Mouse (Mus musculus) retina, postnatal 1 day (tissue): Measurements from ENCODE around the gene Slc39a11.
"Not testable (repeated sequence)": the region's sequence is repeated elsewhere in the genome, so short reads cannot be mapped to it uniquely, and the experiment has no call there.

Experiments used
- DNase-seq: peaks from one replicate; pipeline ENCODE4 v3.0.0-alpha.2; 2012

Gene Slc39a11

DNA sequence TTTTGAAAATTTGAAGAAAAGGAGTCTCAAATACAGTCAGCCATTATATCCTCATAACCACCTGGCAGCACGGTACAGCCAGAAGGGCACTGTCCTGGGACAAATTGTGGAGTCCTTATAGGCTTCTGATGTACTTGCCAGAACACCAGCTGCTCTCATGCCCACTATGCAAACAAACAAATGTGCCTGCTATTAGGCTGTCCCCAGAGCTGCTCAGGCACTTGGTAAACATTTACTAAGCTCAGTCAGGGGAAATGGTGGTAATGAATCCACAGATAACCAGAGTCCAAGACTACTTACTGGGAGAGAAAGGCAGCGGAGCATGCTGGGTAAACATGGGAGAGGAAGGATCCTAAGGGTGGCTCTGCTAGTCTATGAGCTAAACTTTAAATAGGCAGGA lies 17.2 kb upstream of the Slc39a11 start:
- no peak for DNase-seq

DNA sequence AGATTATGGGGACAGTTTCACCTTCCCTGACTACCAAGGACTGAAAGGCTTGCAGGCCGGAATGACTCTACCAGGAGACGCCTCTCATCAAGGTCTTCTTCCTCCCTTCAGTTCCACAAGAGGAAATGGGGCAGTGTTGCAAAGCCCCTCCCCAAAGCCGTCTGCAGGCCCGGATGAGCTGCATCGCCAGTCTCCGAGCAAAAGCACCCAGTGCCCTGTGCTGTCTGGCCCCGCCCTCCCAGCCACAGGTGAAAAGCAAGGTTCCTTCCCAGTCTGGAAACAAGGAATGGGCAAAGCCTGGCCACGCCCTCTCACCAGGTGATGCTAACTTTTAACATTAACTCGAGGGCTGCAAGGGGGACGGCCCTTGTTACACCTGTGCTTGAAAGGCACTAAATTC lies 16.8 kb upstream of the Slc39a11 start:
- DNase-seq, result no peak

DNA sequence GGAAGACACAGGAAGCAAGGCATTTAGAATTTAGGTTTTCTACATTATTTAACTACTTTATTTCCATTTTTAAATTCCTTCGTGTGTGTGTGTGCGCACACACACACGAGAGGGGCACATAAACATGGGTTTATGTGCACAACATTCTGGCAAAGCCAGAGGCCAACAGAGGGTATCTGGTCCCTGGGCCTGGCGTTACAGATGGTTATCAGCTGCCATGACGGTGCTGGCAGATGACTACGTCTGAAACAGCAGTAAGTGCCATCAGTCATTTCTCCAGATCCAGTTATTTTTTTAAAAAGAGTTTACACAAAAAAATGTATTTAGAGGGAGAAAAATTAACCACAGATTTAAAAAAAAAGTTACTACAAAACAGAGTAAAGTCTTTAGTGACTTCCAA lies 16.3 kb upstream of the Slc39a11 start:
- no peak for DNase-seq

DNA sequence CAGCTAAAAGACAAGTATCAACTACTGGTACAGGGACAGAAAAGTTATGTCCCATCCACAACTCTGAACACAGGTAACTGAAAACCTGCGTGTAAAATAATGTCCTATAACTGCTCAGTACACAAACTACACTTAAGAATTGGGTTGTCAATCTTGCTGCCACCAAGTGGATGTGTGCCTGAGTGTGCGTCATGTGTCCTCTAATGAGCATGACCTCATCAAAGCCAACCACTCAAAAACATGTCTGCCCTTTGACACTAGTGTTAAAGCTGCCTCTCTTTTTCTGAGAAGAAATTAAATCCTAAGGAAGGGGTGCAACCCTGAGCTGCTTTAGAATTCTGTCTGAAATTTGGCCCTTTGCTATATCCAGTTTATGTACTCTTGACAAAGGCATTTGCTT lies 14.4 kb upstream of the Slc39a11 start:
- DNase-seq, result no peak

DNA sequence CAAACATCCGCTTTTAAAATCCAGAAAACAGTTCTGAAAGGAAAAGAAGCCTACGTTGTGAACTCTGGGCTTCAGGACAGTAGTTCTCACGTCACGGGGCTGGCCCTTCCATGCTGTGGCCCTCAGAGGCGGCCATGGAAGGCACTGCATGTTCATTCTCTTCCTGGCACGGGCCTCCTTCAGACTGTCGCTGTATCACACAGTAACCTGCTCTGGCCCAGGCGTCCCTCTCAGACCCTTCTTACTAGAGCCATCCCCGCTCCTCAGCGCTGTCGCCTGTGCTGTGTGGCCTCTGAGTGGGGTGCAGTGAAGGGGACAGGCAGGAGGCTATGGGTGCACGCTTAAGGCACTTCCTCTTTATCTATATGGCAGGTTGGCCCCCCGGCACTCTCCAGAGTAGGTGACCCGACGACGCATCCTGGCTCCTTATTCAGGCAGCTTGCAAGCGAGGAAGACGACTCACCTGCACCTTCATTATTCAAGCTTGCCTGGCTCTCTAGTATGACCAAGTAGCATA lies 12.0 kb upstream of the Slc39a11 start:
- DNase-seq, result no peak

DNA sequence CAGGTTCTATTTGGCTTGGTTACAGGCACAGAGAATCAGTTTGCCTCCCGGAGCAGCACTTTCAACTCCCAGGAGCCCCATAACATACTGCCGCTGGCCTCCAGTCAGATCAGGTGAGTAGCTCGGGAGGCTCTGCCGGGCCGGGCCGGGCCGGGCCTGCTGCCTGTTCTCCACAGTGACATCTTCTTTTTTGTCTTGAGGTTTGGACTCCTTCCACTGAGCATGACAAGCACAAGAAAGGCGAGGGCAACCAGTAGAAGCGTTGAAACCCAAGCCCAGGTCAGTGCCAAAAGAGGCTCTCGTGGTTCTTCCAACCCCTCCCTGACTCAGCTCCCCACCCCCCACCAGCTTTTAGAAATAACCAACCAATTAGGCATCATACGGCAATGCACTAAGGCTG lies 11.1 kb upstream of the Slc39a11 start:
- DNase-seq, result no peak

DNA sequence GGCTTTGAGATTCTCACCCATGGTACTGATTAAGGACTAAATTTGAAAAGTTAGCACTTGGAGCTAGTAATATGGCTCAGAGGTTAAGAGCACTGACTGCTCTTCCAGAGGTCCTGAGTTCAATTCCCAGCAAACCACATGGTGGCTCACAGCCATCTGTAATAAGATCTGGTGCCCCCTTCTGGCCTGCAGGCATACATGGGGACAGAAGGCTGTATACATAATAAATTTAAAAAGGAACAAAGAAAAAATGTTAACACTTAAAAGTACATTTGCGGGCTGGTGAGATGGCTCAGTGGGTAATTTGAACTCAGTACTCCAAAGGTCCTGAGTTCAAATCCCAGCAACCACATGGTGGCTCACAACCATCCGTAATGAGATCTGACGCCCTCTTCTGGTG lies 10.3 kb upstream of the Slc39a11 start:
- DNase-seq, result not testable (repeated sequence)

DNA sequence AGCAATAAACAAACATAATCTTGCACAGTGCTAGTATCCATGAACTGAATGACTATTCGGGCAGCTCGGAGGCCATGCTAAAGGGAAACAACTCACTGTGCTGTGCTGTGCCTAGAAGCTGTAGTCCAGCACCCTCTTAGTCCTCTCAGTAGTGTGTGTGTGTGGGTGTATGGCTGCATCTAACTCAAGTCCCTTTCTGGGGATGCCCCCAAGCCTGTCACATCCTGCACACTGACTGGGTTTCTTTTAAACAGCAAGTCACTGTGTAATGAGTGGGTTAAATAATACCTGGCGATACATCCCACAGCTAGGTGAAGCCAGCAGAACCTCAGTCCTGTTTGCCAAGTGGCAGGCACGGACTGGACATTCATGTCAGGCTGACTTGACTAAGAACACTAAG lies 8.9 kb upstream of the Slc39a11 start:
- DNase-seq, result no peak

DNA sequence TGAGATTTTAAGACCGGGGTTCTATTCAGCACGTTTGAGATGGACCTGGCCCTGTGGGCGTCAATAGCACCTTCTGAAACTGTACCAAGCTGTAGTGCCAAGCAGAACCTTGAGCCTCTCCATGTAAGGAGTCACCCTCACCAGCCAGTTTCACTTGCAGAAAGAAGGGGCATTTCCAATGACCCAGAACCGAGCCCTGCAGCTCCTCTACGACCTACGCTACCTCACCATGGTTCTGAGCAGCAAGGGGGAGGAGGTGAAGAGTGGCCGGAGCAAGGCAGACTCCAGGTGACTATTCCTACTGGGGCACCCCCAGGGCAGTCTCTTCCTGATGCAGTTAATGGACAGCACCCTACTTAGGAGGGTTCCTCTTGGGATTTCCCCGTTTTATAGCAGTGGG lies 8.4 kb upstream of the Slc39a11 start:
- DNase-seq, result no peak

DNA sequence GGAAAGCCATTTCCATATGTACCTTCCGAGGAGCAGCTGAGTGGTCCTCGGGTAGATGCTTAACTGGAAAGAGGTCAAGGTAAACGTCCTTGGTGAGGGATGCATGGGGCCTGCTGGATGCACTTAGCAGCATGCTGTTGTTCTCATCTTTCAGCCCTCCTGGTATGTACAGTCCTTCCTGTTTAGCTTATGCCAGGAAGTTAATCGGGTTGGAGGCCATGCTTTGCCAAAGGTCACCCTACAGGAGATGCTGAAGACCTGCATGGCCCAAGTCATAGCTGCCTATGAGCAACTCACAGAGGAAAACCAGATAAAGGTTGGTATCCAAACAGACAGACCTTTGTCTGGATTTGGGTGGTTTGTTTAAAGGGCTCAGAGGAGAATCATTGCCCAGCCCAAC lies 7.3 kb upstream of the Slc39a11 start:
- no peak for DNase-seq

DNA sequence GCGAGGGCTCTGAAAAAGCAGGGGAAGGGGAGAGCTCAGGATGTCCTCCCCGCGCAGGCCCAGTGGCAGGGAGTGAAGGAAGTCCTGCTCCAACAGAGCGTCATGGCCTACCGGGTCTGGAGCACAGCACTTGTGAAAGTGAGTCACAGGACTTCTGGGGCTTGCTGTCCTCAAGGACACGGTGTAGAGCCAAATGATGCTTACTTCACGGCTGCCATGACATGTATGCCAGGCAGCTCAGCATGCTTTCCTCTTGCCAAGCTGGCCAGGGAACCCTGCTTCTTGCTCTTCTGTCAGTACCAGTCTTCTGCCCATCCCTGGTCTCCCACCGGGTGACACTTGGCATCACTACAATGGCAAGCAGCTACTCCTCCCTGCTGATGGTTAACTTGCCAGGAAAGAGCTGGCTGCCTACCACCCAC lies 6.6 kb upstream of the Slc39a11 start:
- DNase-seq, result no peak

DNA sequence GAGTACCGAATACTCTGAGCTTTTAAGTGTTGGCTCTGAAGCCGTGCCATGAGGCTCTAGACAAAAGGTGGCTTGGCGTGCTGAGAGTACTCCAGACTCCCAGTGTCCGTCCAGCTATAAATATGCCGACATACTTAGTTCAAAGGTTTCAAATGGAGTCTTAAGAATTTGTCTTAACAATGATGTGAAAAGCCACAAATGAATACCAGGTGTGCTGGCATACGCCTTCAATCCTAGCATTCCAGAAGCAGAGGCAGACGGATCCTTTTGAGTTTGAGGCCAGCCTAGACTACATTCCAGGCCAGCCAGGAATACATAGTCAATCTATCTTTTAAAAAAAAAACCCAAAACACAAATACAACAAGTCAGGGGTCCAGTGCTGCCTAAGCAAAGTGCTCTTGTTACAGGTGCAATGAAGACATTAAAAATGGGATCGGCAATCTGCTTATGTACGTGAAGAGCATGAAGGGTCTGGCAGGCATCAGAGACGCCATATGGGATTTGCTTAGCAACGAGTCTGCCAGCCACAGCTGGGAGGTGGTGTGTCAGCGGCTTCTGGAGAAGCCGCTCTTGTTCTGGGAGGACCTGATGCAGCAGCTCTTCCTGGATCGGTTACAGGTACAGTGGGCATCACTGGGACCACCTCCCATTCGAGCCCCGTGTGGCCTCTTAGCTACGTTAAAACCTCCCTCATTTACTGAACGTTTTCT lies 4.8 kb upstream of the Slc39a11 start:
- no peak for DNase-seq

DNA sequence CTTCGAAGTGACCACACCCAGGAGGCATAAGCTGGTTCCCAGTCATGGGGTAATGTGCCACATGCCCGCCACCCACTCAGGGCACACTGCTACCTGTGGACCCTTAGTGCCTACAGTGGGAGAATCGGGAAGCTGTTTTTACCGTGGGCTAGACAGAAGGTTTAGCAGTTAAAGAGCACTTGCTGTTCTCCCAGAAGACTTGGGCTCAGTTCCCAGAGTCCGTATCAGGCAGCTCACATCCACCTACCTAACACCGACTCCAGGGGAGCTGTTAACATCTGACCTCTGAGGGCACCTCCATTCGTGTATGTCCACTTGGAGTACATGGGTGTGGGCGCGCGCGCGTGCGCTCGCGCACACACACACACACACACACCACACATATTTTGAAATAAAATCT lies 4.2 kb upstream of the Slc39a11 start:
- no peak for DNase-seq

DNA sequence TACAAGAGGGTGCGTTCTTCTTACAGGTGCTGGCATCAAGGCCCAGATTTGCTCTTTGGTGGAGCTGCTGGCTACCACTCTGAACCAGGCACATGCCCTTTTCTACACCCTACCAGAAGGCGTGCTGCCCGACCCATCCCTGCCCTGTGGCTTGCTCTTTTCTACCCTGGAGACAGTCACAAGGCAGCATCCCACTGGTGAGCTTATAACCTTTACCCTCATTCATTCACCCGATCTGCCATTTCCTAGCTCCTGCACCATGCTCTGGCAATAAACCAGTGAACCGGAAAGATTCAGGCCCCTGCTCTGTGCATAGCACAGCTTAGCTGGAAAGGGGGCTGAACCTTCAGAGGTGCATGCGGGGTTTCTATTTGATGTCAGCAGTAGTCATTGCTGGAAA lies 2.6 kb upstream of the Slc39a11 start:
- no peak for DNase-seq

DNA sequence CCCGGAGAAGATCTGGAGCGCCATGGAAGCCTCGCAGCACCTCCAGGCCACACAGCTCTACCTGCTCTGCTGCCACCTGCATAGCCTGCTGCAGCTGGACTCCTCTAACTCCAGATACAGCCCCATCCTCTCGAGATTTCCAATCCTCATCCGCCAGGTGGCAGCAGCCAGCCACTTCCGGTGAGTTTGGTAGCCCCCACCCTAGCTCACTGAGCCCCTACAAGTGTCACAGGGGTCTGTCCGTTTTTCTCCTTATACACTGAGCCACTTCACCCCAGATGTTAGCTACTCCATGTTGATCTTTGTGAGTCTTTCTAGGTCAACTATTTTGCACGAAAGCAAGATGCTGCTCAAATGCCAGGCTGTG lies 2.0 kb upstream of the Slc39a11 start:
- peak; percentile 78 for DNase-seq

DNA sequence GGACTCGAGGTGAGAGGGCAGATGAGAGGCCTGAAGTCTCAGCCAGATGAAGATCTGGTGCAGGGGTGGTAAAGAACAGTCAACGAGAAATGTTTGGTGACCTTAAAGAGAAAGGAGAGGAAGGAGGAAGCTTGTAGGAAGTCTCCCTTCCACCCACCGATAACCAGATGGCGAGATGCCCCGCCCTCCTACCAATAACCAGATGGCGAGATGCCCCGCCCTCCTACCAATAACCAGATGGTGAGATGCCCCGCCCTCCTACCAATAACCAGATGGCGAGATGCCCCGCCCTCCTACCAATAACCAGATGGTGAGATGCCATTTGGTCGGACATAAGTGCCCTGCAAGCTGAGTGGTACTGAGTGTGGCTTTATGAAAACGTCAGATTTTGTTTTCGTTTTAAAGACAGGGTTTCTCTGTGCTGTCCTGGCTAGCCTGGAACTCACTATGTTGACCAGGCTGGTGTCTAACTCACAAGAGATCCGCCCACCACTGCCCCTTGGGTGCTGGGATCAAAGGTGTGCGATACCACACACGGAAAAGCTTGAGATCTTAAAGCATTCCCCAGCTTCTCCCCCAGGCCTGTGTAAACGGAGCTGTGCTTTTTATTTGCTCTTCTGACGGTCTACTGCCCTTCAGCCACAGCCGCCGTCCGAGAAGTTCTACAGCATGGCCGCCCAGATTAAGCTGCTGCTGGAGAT lies 1.5 kb upstream of the Slc39a11 start:
- peak; percentile 23 for DNase-seq

DNA sequence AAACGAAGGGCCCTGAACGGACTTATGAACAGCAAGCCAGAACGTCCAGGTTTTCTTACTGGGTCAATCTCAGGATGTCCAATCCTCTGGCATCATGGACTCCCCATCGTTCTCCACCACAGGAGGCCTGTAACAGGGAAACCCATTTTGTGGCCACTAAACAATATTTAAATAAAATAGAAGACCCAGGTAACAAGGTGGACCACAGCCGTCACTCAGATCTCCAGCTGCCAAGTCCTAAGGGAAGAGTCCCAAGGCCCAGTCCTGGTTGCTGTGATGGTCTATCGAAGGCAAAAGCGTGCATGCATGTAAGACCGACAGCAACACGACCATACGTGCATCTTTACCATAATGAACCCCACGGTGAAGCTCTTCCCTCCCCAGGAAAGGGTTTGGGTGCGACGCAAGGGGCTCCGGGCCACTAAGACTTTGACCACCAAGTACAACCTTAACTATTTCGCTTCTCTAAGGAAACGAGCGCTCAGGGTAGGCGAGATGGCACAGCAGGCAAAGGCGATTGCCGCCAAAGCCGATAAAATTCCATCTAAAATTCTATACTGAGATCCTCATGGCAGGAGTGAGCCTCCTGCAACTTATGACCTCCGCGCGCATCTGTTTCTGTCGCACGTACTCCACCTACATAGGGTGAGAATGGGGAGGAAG lies 1.1 kb downstream of the Slc39a11 start, which contains the start of gene Cog1:
TSS of gene Cog1 (plus strand) at position 480 of the 663 bp plus-strand sequence.
- peak; percentile 11 for DNase-seq

DNA sequence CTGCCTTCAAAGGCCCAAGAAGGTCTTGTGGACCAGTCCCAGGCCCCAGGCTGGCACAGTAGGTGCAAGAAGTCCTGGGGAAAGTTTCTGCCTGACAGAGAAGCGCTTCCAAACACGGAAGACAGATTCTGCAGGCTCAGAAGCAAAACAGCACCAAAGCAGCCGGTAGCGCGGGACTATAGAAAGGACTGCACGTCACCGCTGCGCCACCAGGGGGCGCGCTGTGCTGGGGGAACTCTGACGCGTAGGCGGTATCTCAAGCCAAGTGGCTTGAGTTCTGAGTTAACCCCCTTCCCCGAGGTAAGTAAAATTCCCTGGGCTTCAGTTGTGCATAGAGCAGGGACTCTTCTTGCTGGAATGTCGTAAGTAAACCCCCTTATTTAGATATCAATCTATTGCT lies 1.7 kb downstream of the Slc39a11 start:
- peak; percentile 85 for DNase-seq

DNA sequence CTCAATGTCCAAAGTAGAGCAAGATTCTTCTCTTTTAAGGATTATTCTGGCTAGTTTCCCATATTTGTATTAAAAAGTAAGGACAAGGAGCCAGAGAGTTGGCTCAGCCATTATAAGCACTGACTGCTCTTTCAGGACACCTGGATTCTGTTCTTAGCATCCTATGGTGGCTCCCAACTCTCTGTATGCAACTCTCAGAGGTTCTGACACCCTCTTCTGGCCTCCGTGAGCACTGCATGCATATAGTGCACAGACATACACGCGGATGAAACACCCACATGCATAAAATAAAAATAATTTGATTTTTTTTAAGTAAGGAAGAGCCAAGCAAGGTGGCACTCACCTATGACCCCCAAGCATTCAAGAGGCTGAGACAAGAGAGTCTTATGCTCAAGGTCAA lies 4.7 kb downstream of the Slc39a11 start:
- DNase-seq, result no peak

DNA sequence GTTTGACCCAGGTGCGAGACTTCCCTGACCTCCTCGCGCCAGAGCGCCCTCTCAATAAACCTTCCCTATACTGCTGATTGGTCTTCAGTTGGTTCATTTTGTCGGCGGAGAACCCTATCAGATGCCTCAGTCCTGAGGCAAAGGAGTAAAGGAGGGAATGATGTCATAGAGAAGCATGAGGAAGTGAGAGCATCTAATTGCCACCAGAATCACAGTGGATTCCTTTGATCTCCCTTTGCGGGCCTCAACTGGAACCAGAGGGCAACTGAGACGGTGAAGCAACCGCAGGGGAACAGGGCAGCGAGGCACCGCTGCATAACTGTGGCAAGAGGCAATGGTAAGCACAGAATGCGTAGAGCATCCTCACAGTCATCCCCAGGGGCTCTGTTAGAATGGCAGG lies 11.2 kb downstream of the Slc39a11 start:
- DNase-seq, result no peak

DNA sequence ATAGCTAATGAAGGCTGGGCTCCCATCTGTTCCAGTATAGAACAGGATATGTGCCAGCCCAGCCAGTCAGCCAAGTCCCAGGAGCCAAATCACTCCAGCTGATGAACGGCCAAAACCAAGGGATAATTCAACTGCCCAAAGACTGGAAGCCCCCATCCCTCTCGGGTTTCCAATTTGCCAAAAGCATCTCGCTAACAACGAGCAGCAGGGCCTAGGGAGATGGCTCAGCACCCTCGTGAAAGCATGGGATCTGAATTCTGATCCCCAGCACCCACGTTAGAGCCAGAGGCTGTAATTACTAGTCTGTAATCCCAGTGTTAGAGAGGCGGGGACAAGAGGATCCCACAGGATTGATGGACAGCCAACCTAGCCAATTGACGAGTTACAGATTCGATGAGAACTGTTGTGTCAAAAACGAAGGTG lies 15.2 kb downstream of the Slc39a11 start:
- DNase-seq, result peak; percentile 44

DNA sequence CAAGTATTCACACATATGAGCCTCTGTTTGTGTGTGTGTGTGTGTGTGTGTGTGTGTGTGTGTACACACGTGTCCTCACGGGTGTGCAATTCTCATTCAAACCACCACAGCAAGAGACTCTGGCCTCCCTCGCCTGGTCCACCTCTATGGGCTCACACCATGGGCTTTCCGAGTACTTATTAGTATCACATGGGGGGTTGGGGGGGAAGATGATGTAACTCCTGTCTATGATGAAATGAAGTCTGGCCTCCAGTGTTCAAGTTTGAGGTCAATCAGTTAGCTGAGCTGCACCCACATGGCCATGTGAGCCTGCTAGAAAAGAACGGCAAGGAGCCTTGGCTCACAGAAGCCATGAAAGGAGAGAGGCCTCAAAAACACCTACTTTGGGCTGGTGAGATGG lies 16.5 kb downstream of the Slc39a11 start:
- DNase-seq, result no peak

DNA sequence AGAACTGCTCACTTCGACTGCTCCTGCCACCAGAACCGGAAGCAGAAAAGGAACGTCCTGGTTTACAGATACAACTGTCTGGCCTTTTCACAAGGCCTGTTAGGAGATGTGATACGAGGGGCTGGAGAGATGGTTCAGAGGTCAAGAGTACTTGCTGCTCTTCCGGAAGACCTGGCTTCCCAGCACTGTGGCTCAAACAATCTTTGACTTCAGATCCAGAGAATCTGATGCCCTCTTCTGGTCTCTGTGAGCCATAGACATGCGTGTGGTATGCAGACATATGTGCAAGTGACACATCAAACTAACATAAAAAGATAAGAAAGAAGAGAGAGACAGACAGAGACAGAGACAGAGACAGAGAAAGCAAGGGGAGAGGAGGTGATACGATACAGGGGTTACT lies 17.6 kb downstream of the Slc39a11 start:
- no peak for DNase-seq

DNA sequence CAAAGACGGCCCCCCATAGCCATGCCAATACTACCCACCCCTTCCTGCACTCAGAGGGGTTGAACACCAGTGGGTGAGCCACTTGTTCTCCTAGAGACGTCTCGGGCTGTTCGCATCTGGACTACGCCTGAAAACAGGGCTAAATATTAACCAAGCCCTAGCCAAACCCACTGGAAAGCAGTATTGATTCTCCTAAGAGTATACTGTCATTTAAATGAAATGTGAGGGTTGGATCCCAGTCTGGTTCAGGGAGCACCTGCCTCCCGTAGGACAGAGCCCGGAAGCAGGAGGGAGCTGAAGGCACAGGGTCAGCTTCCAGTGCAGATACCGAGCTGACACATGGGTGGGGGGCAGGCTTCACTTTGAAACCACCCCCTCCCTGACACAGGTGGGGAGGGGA lies 18.0 kb downstream of the Slc39a11 start:
- DNase-seq, result no peak
